9 mouse cellular contexts compared by ENCODE assay signal in the genomic region with DNA sequence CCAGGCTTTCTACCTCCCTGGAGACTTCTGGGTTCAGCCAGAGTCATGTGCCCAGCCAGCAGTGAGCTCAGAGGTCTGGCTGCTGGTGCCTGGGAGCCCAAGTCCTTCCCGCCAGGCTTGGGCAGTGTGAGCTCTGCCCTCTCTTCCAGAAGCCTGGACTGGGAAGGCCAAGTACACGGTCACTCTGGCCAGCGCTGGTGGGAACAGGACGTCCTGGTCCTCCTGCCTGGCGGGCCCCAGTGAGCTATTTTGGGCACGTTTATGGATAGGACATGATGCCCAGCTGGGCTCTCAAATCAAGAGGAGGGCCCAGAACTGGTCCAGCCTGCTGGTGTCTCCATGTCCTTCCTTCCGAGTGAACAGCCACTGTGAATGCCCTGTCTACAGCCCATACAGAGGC.
DNase-seq lines count a peak whose midpoint lies in the region; TF ChIP-seq lines count a peak whose summit lies in the region.
"Had no signal": no experiment of that assay in that cellular context is flagged by ENCODE, and none has a peak within 500 bp of the region (broad histone marks: within the 10 kb centered on the region; RNA-seq: fewer than 3 reads in every experiment).

No protein-coding gene starts in this region.

- H3K4me3 ChIP-seq in lung, adult 2 months (replicated peaks; ENCODE audit: extremely low read depth, low read depth, low read length), result no peak overlapping the region

- peak; percentile 77 to 84 for DNase-seq in lung, adult 18-20 months
- no peak for DNase-seq in lung, adult 2 months
- peak; percentile 63 for DNase-seq in gastrocnemius, postnatal 10 days
- DNase-seq in heart, postnatal 25 days (ENCODE audit: low spot score), result peak; percentile 74
- DNase-seq in lung, postnatal 14 days, result peak; percentile 72
- DNase-seq in natural killer cell, adult 2 months (ENCODE audit: low spot score in 2 of 2), result no peak
- DNase-seq in cerebellum, adult 9-11 months, result no peak
- DNase-seq in layer of hippocampus, adult 8-10 months (ENCODE audit: low spot score in 2 of 2), result no peak
- DNase-seq: cerebellum, adult 2 months had no signal

- no peak for TF ChIP-seq POLR2A in lung, adult 2 months (IDR thresholded peaks at IDR 0.05; ENCODE audit: borderline replicate concordance, extremely low read depth, low read depth, low read length)

- intact Hi-C loops in heart, postnatal 25 days (cut with DNase I), result no loop called here

- TF ChIP-seq CTCF in lung, adult 2 months (IDR thresholded peaks at IDR 0.05; ENCODE audit: insufficient read depth, low read length), result no peak

- H3K4me1 ChIP-seq in lung, adult 2 months (ENCODE audit: control insufficient read depth, insufficient read depth, low read length), result peaks cover 5% of the 10 kb centered on the region; the same call in 1 of the 2 replicates

- WGBS in lung, adult 2 months, result 32% methylated on average over 7 of the region's 7 CpGs

Comparison
In these comparisons a context has a peak if more than half of its experiments do, and no peak if none do; other contexts are left out.
1. DNase-seq: peak in lung, adult 18-20 months (2 of 2), gastrocnemius, postnatal 10 days (single experiment), heart, postnatal 25 days (single experiment) and lung, postnatal 14 days (single experiment); none in lung, adult 2 months (single experiment), natural killer cell, adult 2 months (0 of 2), cerebellum, adult 9-11 months (single experiment) and layer of hippocampus, adult 8-10 months (0 of 2).